Mouse (Mus musculus): ENCODE measurements at regions not wholly inside any gene's neighbourhood (a gene's known extent, or its start where the extent isn't known, plus 50 kb on each side); places are given as distances from the start of the nearest gene placed in this dataset.

DNA sequence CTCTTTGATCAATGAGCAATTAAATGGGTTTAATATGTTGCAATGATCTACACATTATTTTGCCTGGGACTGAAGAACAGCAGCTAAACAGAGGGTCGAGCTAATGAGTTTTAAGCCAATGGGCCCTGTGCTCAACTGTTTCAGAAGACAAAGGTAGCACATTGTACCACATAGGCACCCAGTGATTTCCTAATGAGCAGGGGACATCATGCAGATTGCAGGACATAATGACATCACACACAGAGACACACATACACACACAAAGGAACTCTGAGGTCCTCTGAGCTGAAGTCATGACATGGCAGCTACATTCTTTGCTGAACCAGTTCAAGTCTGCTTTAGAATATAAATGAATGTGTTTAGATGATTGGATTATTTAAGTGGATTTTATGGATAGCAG, 71.9 kb downstream of the Zfp330 start:
- no peak for DNase-seq (ENCODE audit: low spot score in 2 of 2)

DNA sequence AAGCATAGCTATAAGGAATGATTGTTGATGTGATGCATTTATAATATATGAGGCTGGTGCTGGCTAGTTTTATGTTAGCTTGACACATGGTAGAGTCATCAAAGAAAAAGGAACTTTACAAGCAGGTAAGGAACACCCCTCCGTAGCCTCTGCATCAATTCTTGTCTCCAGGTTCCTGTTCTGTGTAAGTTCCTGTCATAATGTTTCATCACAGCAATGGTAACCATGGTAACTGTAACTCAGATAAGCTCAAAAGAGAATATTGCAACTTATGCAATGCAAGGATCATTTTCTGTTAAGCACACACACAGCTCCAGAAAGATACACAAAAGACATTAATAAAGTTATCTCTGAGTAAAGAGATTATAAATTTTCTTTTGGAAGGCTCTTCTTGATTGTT, 73.5 kb downstream of the Zfp330 start:
- no peak for DNase-seq (ENCODE audit: low spot score in 2 of 2)

DNA sequence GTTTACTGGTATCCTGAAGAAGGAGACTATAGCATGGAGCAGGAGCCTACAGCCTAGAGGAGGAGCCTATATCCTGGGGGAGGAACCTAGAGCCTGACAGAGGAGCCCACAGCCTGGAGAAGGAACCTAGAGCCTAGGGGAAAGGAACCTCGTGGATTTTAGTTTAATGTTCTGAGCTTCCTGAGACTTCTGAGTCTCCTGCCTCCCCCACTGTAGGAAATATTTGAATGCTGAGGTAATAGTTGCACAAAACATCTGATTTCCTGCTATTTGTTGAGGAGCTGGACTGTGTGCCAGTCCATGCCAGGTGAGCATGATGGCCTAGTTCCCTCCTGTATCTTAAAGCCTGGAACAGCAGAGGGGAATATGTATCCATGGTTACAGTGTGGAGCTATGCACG, 74.7 kb downstream of the Zfp330 start:
- no peak for DNase-seq (ENCODE audit: low spot score in 2 of 2)

DNA sequence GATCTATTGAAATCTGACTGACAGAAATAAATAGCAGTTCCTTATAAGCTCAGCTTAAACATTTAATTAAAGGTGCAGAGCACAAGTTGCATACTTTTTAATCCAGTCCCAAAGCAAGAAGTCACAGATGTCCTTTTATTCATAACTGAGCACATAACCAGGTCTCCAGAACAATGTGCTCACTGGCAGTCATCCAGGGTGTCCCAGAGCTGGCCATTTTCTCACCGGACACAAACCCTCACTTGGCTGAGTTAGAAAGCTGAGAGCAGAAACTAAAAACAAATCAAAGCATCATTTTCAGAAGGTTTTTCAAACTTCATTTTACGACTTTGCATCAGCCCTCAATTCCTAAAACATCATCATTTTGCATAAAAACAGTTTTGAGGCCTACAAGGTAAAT, 75.9 kb downstream of the Zfp330 start:
- no peak for DNase-seq (ENCODE audit: low spot score in 2 of 2)

DNA sequence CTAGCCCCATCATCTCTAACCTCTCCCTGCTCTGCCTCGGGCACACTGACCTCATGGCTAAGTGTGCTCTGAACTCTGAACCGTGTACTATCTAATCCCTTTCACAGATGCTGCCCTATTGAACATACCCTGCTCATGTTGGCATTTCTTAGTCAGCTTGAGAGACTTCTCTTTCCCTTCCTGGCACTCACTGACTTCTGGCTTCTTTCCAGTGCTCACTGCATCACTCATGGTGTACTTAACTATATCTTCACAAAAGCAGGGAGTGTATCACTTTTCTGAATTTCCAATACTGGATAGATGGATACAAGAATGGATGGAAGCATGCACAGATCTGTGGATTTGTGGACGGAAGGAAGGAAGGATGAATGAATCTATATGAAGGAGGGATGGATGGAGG, 80.9 kb downstream of the Zfp330 start:
- no peak for DNase-seq (ENCODE audit: low spot score in 2 of 2)

DNA sequence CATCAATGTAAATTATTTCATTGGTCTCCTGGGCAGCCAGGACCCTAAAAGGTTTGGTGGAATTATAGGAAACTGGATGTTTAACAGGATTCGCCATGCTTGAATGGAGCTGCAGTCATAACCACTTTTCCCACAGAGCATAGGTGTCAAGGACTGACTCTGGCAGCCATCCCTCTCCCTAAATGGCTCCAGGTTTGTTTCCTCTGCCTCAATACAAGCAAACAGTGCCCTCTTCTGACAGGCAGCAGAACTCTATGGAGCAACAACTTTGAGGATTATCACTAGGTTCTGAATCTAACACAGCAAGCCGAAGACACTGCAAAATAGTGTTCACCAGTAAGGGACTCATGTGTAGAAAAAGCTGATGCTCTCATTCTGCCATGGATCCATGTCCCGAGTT, 84.6 kb downstream of the Zfp330 start:
- DNase-seq (ENCODE audit: low spot score in 2 of 2), result peak in 1 of 2 experiments; percentile 1

DNA sequence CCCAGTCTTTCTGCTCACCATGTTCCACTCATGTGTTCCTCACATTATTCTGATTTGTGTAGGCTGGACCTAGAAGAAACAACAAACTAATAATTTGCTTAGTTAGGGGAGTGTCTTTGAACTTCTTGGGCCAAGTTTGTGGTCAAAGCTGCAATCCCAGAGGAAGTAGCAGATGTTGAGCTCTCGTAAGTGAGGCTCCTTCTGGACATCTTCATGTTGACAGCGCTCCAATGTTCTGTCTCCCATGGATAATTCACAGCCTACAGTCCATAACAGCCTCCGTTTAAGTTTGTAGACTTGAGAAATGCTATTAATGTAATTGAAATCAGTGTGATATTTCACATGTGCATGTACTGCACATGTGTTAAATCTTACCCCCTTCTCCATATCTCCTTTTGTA, 88.0 kb downstream of the Zfp330 start:
- DNase-seq (ENCODE audit: low spot score in 2 of 2), result no peak

DNA sequence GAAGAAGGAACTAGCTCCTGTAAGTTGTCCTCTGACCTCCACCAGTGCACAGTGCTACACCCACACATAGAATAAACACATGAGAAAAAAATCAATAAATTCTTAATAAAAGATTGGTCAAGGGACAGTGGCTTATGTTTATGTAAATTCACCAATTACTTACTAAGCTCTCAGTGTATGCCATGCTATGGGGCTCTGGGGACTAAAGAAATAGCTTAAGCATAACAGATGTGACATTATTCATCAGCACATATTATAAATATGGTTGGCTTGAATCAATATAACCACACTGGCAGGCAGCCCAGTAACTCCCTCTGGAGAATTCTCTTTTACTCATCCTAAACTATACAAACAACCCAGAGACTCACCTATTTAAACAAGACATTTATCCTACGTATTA, 95.2 kb downstream of the Zfp330 start:
- no peak for DNase-seq (ENCODE audit: low spot score in 2 of 2)

DNA sequence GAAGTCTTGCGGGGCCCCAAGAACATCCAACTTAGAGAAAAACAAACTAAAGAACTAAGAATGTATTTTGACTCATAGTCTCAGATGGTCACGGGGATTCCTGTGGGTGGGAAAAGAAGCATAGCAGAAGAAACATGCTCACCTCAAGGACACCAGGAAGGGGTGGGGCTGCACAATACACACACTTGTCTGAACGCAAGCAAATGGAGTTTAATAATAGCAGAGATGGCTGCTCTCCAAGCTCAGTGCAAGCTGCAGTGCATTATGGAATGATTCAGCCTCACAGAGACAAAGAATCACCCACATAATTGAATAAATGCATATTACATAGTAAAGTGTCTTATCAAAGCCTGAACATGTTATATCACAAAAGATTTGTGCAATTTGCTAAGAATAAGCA, 96.2 kb downstream of the Zfp330 start:
- no peak for DNase-seq (ENCODE audit: low spot score in 2 of 2)

DNA sequence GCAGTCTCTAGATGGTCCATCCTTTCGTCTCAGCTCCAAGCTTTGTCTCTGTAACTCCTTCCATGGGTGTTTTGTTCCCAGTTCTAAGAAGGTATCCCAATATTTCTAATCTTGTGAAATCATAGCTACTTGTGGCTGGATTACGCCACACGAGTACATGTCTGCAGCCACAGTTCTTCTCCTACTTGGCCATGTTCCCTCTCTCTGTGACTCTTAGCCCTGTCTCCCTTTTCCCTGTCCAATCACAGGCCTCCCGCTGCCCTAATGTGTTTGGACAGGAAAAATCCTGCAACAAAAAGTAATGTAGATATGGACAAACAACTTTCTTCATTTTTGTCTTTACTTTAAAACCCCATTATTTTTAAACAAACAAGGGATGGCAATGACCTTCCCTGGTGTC, 104.7 kb downstream of the Zfp330 start:
- no peak for DNase-seq (ENCODE audit: low spot score in 2 of 2)

DNA sequence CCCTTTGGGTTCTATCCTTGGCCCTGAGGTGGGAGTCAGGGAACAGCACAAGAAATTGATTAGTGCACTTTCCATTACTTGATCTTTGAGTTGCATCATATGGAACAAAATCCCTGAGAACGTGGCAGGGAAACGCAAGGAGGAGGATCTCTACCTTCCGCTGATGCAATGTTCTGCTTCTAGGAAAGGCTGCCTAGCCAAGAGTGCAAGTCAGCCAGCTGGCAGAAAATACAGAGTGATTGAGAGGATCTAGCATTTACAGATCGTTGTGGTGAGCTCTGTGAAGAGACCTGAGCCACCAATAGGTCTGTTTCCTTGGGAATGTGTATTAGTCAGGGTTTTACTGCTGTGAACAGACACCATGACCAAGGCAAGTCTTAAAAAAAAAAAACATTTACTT, 108.8 kb downstream of the Zfp330 start:
- DNase-seq (ENCODE audit: low spot score in 2 of 2), result no peak

DNA sequence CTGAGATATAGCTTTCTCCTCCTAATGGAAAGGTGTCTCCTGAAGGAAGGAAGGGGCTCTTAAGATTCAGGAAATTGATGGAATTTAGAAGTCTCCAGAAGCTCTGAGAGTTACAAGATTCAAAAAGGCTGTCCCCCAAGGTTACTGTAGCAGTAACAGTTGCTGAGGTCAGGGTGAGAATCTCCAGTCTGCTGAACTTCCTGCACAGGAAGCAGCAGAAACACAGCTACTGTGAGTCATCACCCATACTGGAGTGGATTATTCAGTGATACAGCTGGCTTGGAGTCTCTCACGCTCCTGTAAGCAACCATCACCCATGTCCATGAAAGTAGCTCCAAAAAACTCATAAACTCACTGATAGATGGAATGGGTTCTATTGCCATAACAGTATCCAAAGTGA, 133.5 kb downstream of the Zfp330 start:
- DNase-seq (ENCODE audit: low spot score in 2 of 2), result no peak

DNA sequence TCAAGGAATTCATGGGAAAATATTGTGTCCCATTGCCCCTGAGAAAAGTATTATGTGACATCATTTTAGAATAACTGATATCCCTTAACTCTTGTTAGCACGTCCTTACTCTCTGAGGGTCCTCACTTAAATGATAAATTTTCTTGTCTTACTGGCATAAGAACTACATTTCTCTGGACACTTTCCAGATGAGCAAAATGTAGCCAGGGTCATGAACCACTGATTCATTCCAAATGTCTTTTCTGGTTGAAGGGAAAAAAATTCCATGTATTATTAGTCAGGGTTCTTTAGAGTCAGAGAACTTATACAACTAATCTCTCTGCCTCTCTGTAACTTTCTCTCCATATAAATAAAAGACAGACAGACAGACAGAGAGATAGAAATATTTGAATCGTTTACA, 143.5 kb downstream of the Zfp330 start:
- no peak for DNase-seq (ENCODE audit: low spot score in 2 of 2)

DNA sequence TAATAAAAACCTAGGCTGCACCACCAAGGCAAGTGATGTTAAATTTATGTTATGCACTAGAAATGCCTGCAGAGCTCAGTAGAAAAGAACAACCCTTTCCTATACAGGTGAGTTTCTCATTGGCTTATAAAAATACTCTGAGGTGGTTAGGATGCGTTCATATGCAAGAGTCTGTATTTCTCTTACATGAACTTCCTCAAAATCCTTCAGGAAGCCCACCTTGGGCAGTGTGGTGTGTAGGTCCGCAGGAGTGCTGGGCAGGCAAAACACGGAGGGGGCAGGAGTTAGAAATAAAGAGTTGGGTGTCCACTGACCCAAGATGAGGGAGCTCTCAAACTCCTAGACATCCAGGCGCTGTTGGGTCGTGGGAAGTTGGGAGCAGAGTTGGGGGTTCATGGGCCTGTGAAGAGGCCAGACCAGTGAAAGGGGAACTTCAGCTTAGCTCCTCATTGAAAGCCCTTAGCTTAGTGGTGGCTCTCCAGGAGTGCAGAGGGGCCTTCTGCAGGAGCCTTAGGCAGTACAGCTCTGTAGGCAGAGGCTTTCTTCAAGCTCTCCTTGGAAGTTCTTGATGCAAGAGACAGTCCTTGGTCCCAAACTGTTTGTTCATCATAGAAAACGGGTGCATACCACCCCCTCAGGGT, 150.0 kb downstream of the Zfp330 start:
- no peak for DNase-seq (ENCODE audit: low spot score in 2 of 2)

DNA sequence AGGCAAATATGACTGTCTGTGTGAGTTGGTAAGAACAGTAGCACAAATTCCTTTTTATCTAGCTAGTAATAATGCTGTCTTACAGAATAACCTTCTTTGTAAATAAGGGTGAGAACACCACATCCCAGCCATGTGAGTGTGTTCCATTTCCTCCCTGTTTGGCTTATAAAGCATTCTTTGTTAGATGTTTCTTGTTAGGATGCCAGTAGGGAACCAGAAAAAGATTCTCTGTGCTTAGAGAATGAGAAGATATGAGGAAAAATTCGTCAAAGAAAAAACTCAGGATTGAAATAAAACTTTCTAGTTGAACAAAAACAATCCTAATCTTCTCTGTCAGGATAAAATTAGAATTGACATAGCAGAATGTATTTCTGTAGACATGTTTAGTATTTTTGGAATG, 155.3 kb downstream of the Zfp330 start:
- no peak for DNase-seq (ENCODE audit: low spot score in 2 of 2)

DNA sequence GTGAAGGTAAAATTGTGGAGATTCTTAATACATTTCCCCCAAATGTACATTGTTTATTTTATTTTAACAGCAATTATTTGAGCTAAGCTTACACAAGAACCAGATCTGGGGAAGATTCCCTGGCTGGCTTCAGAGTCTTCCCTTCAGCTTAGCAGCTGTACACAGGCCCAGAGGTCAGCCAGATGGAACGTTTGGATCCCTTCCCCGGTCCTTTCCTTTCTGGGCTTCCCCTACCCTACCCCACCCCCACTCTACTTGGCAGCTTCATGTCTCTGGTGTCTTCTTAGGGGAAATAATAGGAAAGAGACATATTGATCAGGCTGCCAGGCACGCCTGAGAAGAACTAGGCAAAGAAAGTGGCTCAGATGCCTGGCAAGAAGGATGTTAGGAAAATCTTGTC, 172.4 kb downstream of the Zfp330 start:
- DNase-seq (ENCODE audit: low spot score in 2 of 2), result no peak

DNA sequence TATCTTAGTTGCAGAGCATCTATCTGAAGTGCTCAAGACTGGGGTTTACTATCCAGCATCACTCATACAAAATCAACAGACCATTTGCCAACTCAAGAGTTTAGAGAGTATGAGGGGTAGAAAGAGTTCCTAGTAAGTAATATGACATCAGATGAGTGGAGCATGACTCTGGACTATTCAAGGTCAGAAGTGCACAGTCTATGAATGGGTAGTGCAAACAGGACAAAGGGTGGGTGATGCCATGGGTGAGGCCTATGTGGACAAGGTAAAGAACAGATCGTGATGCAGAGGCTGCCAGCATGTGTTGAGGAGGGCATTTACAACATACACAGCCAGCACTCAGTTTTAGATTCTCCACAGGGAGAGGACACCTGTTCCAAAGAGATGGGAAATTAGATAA, 170.4 kb upstream of the Il15 start:
- DNase-seq (ENCODE audit: low spot score in 2 of 2), result no peak

DNA sequence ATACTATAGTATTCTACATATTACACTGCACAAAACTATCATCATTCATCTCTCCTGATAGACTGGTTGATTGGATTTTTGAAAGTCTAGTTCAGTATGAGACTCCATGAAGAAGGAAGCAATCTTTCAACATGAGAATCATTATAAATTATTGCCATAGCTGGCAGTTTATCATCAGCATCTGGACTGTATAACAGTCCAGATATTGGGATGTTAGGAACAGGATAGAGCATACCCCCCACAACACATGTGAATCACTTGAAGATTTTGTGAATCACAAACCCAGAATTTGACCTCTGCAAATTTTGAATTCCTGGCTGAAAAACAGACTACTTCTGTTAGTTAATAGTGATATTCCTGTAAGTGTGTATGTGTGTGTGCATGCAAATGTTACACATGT, 135.1 kb upstream of the Il15 start:
- DNase-seq (ENCODE audit: low spot score in 2 of 2), result no peak

DNA sequence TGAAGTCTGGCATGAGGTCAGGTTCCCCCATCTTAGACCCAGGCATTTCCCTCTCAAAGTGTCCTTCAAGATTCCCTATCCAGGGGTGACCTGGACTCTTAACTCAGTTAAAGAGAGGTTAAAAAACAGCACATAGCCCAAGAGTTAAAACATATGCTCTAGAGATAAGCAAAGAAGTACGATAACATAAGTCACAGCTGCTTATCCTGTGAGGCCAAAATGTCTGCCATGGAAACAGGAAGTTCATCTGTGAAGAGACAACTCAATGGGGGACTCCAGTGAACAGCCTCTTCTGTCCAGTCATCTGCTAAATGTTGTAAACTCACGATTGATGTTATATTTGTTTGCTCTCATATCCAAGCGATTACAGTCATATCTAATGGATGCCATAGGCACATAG, 126.1 kb upstream of the Il15 start:
- DNase-seq (ENCODE audit: low spot score in 2 of 2), result no peak

DNA sequence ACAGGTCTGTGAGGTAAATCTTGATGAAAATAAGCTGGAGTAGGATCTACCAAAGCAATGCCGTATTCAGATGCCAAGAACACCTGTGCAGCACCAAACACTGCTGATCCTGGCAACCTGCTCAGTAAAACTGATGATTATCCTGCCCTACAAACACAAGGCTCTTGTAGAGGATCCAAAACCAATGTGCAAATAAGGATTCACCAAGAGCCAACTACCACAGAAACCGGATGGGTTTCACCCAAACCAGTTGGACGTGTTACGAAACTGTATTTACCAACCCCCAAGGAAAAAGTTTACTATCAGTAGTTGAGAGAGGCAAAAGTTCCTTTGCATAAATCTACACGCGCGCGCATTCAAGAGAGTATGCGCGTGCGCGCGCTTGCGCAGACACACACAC, 120.8 kb upstream of the Il15 start:
- no peak for DNase-seq (ENCODE audit: low spot score in 2 of 2)

DNA sequence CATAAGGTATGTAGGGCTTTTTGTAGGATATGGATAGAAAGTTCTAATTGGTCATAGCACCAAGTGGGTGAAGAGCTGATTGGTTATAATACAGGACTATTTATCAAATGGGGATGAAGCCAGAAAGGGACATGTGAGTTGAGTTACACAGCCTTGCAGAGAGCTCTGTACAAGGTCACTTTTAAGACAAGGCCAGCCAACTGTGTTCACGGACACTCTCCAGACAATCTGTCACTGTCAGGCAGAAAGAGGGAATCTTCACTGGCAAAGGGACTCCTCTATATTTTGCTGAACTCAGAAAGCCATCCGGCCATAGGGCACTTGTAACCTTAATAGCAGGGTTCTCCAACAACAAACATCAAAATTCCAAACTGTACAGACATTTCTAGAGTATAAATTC, 95.5 kb upstream of the Il15 start:
- no peak for DNase-seq (ENCODE audit: low spot score in 2 of 2)

DNA sequence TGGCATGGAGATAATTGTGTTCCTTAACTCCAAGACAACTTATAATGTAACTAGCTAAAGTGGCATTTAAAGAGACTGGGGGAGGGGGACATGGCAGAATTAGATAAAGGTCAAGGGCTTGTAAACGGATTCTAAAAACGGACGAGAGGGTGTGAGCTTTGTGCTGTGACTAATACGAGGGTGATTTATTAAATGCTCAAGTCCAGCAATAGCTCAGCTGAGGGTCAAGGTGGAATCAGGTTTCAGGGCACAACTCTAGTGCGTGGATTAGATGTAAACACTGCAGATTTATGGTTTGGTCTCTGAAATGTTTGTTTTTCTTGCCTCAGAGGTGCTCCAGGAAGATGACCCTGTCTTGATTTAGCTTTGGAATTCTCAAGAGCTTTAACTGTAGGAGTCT, 74.8 kb upstream of the Il15 start:
- no peak for DNase-seq (ENCODE audit: low spot score in 2 of 2)

DNA sequence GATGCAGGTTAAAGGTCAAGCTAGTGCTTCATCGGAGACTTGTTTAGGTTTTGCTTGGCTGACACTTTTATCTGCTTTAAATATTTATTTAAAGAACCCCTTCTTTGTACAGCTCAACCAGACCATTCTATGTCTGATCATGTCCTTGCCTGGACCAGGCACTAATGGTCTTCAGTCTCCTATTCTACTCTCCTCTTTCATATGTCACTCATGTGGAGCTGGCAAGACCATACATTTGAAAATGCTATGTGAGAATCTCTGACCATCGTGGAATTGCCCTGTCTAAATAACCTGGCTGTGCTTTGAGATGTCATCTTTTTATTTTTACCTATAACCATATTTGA, 74.4 kb upstream of the Il15 start:
- DNase-seq (ENCODE audit: low spot score in 2 of 2), result no peak

DNA sequence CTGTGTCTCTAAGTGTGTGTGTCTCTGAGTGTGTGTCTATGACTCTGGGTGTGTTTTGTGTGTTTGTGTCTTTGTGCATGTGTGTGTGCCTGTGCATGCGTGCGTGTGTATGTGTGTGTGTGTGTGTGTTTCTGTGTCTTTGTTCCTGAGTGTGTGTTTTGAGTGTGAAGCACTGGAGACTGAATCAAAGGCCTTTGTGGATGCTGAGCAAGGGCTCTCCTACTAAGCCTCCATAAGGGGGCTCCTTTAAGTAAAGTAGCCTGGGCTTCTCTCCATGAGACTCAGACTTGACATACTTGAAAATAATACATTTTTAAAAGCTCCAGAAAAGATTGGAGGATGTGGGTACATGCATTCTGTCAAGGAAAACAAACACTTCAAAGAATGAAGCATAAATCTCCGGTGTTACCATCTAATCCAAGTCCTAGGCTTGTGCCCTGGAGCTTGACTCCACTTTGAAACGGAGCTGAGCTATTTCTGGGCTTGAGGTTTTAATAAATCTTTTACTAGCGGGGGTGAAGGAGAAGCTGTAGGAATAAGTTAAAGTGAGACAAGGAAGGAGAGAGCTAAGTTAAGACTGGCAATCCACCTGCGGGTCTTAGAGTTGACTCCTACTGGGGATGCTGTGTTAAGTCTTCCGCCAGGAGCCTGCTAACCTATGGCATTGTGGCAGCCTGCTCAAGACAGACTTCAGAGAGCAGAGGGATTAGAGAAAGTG, 73.8 kb upstream of the Il15 start:
- no peak for DNase-seq (ENCODE audit: low spot score in 2 of 2)
